Mouse (Mus musculus): Measurements from ENCODE around the gene Trmt2b. TPM values are rescaled to one million over a fixed set of nuclear protein-coding genes. Genes with fewer than 3 reads are reported as not detected.

The Trmt2b gene
- 10 to 100 TPM; 20.9 to 29.6 TPM for total RNA-seq (2023)

DNA sequence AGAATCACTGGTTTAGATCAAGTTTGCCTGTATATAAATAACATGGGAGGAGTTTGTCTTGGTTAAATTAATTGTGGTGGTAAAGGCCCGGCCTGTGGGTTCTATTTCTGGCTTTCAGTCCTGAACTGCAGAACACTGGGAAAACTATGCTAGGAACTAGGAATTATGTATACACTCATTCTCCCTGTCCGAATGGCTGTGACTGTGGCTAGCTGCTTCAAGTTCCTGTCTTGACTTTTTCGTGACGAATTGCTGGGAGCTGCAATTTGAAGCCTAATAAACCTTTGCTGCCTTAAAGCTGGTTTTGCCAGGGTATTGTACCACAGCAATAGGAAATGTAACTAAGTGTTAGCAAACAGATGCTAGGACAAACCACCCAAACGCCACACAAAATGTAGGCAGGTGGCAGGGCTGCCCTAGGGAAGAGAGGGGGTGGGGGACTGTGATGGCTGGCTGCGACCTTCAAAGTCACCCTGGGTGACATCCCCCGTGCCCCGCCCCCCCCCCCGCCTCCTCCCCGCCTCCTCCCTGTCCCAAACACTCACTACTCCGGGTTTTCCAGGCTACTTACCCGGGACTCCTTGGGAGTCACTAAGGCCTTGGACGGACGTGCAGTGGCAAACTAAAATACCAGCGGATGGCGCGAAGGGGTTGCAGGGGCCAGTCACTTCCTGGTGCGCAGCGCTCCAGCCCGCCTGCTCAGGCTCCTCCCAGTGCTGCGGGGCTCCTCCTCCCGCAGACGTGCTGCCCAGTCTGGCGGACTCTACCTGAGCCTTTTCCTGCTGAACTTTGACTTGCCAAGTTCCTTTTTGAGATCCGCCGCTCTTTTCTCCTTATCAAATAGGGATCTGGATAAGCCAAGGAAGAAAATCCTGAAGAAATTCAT, at the start of gene Trmt2b:
Gene Trmt2b (minus strand): TSS at position 710 of the 886 bp plus-strand sequence.

DNA sequence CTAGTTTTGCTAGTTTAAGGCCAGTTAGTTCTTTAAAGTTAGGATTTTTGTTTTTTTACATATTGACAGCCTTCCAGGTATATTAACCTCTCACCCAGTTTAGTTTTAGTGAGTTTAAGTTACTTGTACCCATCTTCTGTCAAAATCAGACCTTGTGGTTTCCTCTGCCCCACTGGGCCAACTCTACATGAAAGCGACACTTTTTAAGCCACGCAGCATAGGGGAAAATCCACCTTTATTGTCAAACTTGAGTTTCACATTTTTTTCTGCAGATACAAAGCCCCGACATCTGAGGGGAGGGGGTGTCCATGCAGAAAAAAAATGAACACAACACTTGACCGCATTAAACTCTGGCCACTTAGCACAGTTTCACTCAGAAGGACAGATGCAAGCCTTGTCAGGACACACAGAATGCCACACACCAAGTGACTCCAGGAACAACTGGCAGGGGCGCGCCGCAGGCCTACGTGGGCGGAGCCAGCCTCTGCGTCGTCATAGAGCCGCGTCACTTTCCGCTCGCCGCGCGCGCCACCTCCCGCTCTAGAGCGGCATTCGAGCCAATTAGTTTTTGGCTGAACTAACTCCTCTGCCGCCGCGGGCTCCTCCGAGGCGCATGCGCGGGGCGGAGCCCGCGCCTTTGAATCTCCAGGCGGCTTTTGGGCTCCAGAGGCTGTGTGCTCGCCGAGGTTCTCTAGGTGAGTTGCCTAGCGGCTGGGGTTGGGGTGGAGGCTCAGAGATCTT, 30.9 kb upstream of the Trmt2b start, which contains the start of gene Cenpi:
Gene Cenpi (plus strand): TSS at position 551 of the 741 bp plus-strand sequence.

DNA sequence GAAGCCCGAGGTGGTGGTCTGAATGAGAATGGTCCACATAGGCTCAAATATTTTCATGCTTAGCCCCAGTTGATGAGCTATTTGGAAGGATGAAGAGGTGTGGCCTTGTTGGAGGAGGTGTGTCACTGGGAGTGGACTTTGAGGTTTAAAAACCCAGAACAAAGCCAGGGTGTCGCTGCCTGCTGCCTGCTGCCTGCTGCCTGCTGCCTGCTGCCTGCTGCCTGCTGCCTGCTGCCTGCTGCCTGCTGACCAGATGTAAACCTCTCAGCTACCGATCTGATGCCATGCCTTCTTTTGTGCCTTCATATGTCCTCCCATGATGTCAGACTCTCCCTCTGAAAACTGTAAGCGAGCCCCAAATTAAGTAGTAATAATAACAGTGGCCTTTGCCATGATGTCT, 54.9 kb downstream of the Trmt2b start, which contains the start of gene Nox1:
Gene Nox1 (minus strand): TSS at position 101 of the 400 bp plus-strand sequence.

GRCm38 (mm10) chrX:134187201-134187600, 89.6 kb downstream of the Trmt2b start, which contains the start of gene Arl13a:
TSS of gene Arl13a (plus strand) at chrX:134187501.

Other genes with a start within 250 kb of the Trmt2b start
- 10 to 100 TPM; 42.0 to 47.0 TPM for gene Cstf2, start 217.8 kb downstream of the Trmt2b start, total RNA-seq (2023)
- gene Xkrx, start 114.9 kb downstream of the Trmt2b start, total RNA-seq (2023) = 10 to 100 TPM; 17.1 to 20.2 TPM
- gene Arl13a, start 89.5 kb downstream of the Trmt2b start, total RNA-seq (2023) = not detected
- gene Nox1, start 55.0 kb downstream of the Trmt2b start, total RNA-seq (2023) = 1 to 10 TPM; 1.3 to 2.3 TPM
- under 1 TPM in 1 of 2 experiments, not detected in 1; 0.47 TPM for gene Tmem35a, start 18.2 kb upstream of the Trmt2b start, total RNA-seq (2023)
- gene Cenpi, start 31.1 kb upstream of the Trmt2b start, total RNA-seq (2023) = 1 to 10 TPM; 1.6 to 1.9 TPM
- gene Drp2, start 127.6 kb upstream of the Trmt2b start, total RNA-seq (2023) = not detected
- gene Taf7l, start 199.5 kb upstream of the Trmt2b start, total RNA-seq (2023) = not detected

All from T-cell, adult 66 days (primary cell).